Mouse (Mus musculus): ENCODE measurements around the gene Spef1. TPM values are rescaled to one million over a fixed set of nuclear protein-coding genes. Genes with fewer than 3 reads are reported as not detected.

The Spef1 gene
- polyA plus RNA-seq, 1 experiment from 2014 or later: 3.3 TPM

- 77% methylated on average over 3 of the region's 3 CpGs for WGBS
- Histone ChIP-seq H3K9me3 (ENCODE audit: low read length) (no peaks in the 10 kb centered on the region), H3K27me3 (ENCODE audit: insufficient read depth, low read length) (no peaks in the 10 kb centered on the region), H3K4me1 (ENCODE audit: insufficient read depth, low read length) (peaks cover 34% of the 10 kb centered on the region), H3K9ac (replicated peaks; ENCODE audit: low read length) (0 out of 2 replicates have a peak overlapping the region, but pooled peaks have one; percentile 73), H3K4me2 (replicated peaks; ENCODE audit: low read depth, low read length) (peak overlapping the region; percentile 60), H3K27ac (ENCODE audit: low read length) (no peak overlapping the region), H3K4me3 (ENCODE audit: low read length) (peak overlapping the region; percentile 58), H3K36me3 (ENCODE audit: insufficient read depth, low read length) (no peaks in the 10 kb centered on the region)
- no peak for ATAC-seq (ENCODE audit: low FRiP score, low TSS enrichment)
These were observed 58.4 kb downstream of the Spef1 start for GRCm38 (mm10) chr2:131128636-131129157.

GRCm38 (mm10) chr2:131128211-131128610 lies 58.9 kb downstream of the Spef1 start:
- H3K9me3 ChIP-seq (ENCODE audit: low read length): no peaks in the 10 kb centered on the region
- peaks cover 34% of the 10 kb centered on the region for H3K4me1 ChIP-seq (ENCODE audit: insufficient read depth, low read length)
- H3K9ac ChIP-seq (replicated peaks; ENCODE audit: low read length): peak overlapping the region; percentile 73
- H3K36me3 ChIP-seq (ENCODE audit: insufficient read depth, low read length): no peaks in the 10 kb centered on the region
- peak overlapping the region; percentile 58 for H3K4me3 ChIP-seq (ENCODE audit: low read length)
- peak overlapping the region; percentile 60 for H3K4me2 ChIP-seq (replicated peaks; ENCODE audit: low read depth, low read length)
- no peaks in the 10 kb centered on the region for H3K27me3 ChIP-seq (ENCODE audit: insufficient read depth, low read length)
- ATAC-seq (ENCODE audit: low FRiP score, low TSS enrichment): no peak
- 78% methylated on average over 5 of the region's 5 CpGs for WGBS
- no peak overlapping the region for H3K27ac ChIP-seq (ENCODE audit: low read length)

GRCm38 (mm10) chr2:131127161-131127730 lies 59.8 kb downstream of the Spef1 start, which contains the start of gene Hspa12b:
Gene Hspa12b (plus strand): TSS chr2:131127280.
- peaks cover 34% of the 10 kb centered on the region for H3K4me1 ChIP-seq (ENCODE audit: insufficient read depth, low read length)
- 0% methylated on average over 27 of the region's 28 CpGs for WGBS
- H3K4me3 ChIP-seq (ENCODE audit: low read length): peak within 1 kb of the TSS; percentile 58

GRCm38 (mm10) chr2:131125964-131126815 lies 60.9 kb downstream of the Spef1 start:
- Histone ChIP-seq H3K27ac (ENCODE audit: low read length) (peak overlapping the region; percentile 48; the same call in 1 of the 2 replicates), H3K9me3 (ENCODE audit: low read length) (no peaks in the 10 kb centered on the region), H3K4me1 (ENCODE audit: insufficient read depth, low read length) (peaks cover 27% of the 10 kb centered on the region), H3K9ac (replicated peaks; ENCODE audit: low read length) (peak overlapping the region; percentile 73; the same call in 1 of the 2 replicates), H3K4me2 (replicated peaks; ENCODE audit: low read depth, low read length) (no peak overlapping the region), H3K36me3 (ENCODE audit: insufficient read depth, low read length) (no peaks in the 10 kb centered on the region), H3K27me3 (ENCODE audit: insufficient read depth, low read length) (no peaks in the 10 kb centered on the region), H3K4me3 (ENCODE audit: low read length) (no peak overlapping the region)
- no peak for ATAC-seq (ENCODE audit: low FRiP score, low TSS enrichment)
- 49% methylated on average over 9 of the region's 9 CpGs for WGBS

More at GRCm38 (mm10) chr2:131127161-131127730, 59.8 kb downstream of the Spef1 start, which contains the start of gene Hspa12b:
- peak within 1 kb of the TSS; percentile 60 for H3K4me2 ChIP-seq (replicated peaks; ENCODE audit: low read depth, low read length)
- no peaks in the 10 kb centered on the region for H3K36me3 ChIP-seq (ENCODE audit: insufficient read depth, low read length)
- no peaks in the 10 kb centered on the region for H3K9me3 ChIP-seq (ENCODE audit: low read length)
- H3K9ac ChIP-seq (replicated peaks; ENCODE audit: low read length): peak within 1 kb of the TSS; percentile 73
- peak; percentile 95 for ATAC-seq (ENCODE audit: low FRiP score, low TSS enrichment)
- H3K27ac ChIP-seq (ENCODE audit: low read length): peak within 1 kb of the TSS; percentile 48
- H3K27me3 ChIP-seq (ENCODE audit: insufficient read depth, low read length): no peaks in the 10 kb centered on the region

GRCm38 (mm10) chr2:131125157-131125963 lies 61.7 kb downstream of the Spef1 start:
- H3K4me3 ChIP-seq (ENCODE audit: low read length): no peak overlapping the region
- H3K4me2 ChIP-seq (replicated peaks; ENCODE audit: low read depth, low read length): no peak overlapping the region
- H3K4me1 ChIP-seq (ENCODE audit: insufficient read depth, low read length): peaks cover 27% of the 10 kb centered on the region
- no peaks in the 10 kb centered on the region for H3K9me3 ChIP-seq (ENCODE audit: low read length)
- no peaks in the 10 kb centered on the region for H3K27me3 ChIP-seq (ENCODE audit: insufficient read depth, low read length)
- H3K9ac ChIP-seq (replicated peaks; ENCODE audit: low read length): no peak overlapping the region
- ATAC-seq (ENCODE audit: low FRiP score, low TSS enrichment): no peak
- H3K27ac ChIP-seq (ENCODE audit: low read length): no peak overlapping the region
- 93% methylated on average over 9 of the region's 9 CpGs for WGBS
- no peaks in the 10 kb centered on the region for H3K36me3 ChIP-seq (ENCODE audit: insufficient read depth, low read length)

- Histone ChIP-seq H3K4me3 (ENCODE audit: low read length) (no peak overlapping the region), H3K4me2 (replicated peaks; ENCODE audit: low read depth, low read length) (no peak overlapping the region), H3K27ac (ENCODE audit: low read length) (peak overlapping the region; percentile 25; the same call in 1 of the 2 replicates), H3K9me3 (ENCODE audit: low read length) (no peaks in the 10 kb centered on the region), H3K9ac (replicated peaks; ENCODE audit: low read length) (no peak overlapping the region), H3K4me1 (ENCODE audit: insufficient read depth, low read length) (peaks cover 27% of the 10 kb centered on the region), H3K36me3 (ENCODE audit: insufficient read depth, low read length) (no peaks in the 10 kb centered on the region), H3K27me3 (ENCODE audit: insufficient read depth, low read length) (no peaks in the 10 kb centered on the region)
- ATAC-seq (ENCODE audit: low FRiP score, low TSS enrichment): no peak
- WGBS: 53% methylated on average over 3 of the region's 3 CpGs
These were observed 62.9 kb downstream of the Spef1 start for GRCm38 (mm10) chr2:131124166-131124565.

Other genes with a start within 250 kb of the Spef1 start
- gene Gfra4, start 144.2 kb downstream of the Spef1 start, polyA plus RNA-seq (2015; fragmentation: Nextera tagmentation; extraction: Ambion mirVana): 17.3 and 17.8 TPM in 2 replicates
- 4.8 and 6.0 TPM in 2 replicates for gene Adam33, start 123.5 kb downstream of the Spef1 start, polyA plus RNA-seq (2015; fragmentation: Nextera tagmentation; extraction: Ambion mirVana)
- 0.29 and 0.46 TPM in 2 replicates for gene Siglec1, start 100.5 kb downstream of the Spef1 start, polyA plus RNA-seq (2015; fragmentation: Nextera tagmentation; extraction: Ambion mirVana)
- gene Hspa12b, start 60.0 kb downstream of the Spef1 start, polyA plus RNA-seq (2015; fragmentation: Nextera tagmentation; extraction: Ambion mirVana): 22.2 and 23.7 TPM in 2 replicates
- gene Gm11037, start 53.8 kb downstream of the Spef1 start, polyA plus RNA-seq (2015; fragmentation: Nextera tagmentation; extraction: Ambion mirVana): not detected in 2 replicates
- gene 1700037H04Rik, start 27.2 kb downstream of the Spef1 start, polyA plus RNA-seq (2015; fragmentation: Nextera tagmentation; extraction: Ambion mirVana): 98.2 and 101 TPM in 2 replicates
- 9.7 and 10.1 TPM in 2 replicates for gene Cenpb, start 7.2 kb downstream of the Spef1 start, polyA plus RNA-seq (2015; fragmentation: Nextera tagmentation; extraction: Ambion mirVana)
- 73.8 and 87.0 TPM in 2 replicates for gene Cdc25b, start 333 bp downstream of the Spef1 start, polyA plus RNA-seq (2015; fragmentation: Nextera tagmentation; extraction: Ambion mirVana)
- 30.2 and 30.9 TPM in 2 replicates for gene Ap5s1, start 19.8 kb upstream of the Spef1 start, polyA plus RNA-seq (2015; fragmentation: Nextera tagmentation; extraction: Ambion mirVana)
- 37.9 TPM in 2 replicates for gene Mavs, start 46.8 kb upstream of the Spef1 start, polyA plus RNA-seq (2015; fragmentation: Nextera tagmentation; extraction: Ambion mirVana)
- 27.2 and 30.8 TPM in 2 replicates for gene Pank2, start 75.2 kb upstream of the Spef1 start, polyA plus RNA-seq (2015; fragmentation: Nextera tagmentation; extraction: Ambion mirVana)
- gene Rnf24, start 165.6 kb upstream of the Spef1 start, polyA plus RNA-seq (2015; fragmentation: Nextera tagmentation; extraction: Ambion mirVana): 3.6 and 4.2 TPM in 2 replicates